Mouse (Mus musculus) embryonic facial prominence, embryonic 10.5 days (tissue): ENCODE results near the gene Cdk7. TPM values are rescaled to one million over a fixed set of nuclear protein-coding genes. Genes with fewer than 3 reads are reported as not detected.
A peak's percentile ranks its signal among the peaks of the same experiment; 100 is the strongest.

ENCODE experiments used
- DNase-seq: peaks from one replicate; pipeline ENCODE4 v3.0.0-alpha.2; 2017; ENCODE audit warnings: low spot score
- H3K27ac ChIP-seq: fragments of 300-500 bp; sonication (generic); replicated peaks from 2 replicates; pipeline ENCODE4 v1.5.1; 2016; ENCODE audit warnings: mild to moderate bottlenecking
- H3K27me3 ChIP-seq: fragments of 300-500 bp; sonication (generic); replicated peaks from 2 replicates; pipeline ENCODE4 v1.6.1; 2016; ENCODE audit warnings: low read depth, mild to moderate bottlenecking; ENCODE audit not compliant: poor library complexity, severe bottlenecking
- H3K36me3 ChIP-seq: fragments of 300-500 bp; sonication (generic); replicated peaks from 2 replicates; pipeline ENCODE4 v1.6.1; 2016; ENCODE audit warnings: mild to moderate bottlenecking, moderate library complexity
- H3K4me1 ChIP-seq: fragments of 300-500 bp; sonication (generic); 2 replicates; pipeline ENCODE4 v1.6.1; 2016
- H3K4me3 ChIP-seq: fragments of 300-500 bp; sonication (generic); 2 replicates; pipeline ENCODE4 v1.5.1; 2016; ENCODE audit warnings: mild to moderate bottlenecking, moderate library complexity
- H3K9me3 ChIP-seq: fragments of 300-500 bp; sonication (generic); 2 replicates; pipeline ENCODE4 v1.6.1; 2016; ENCODE audit warnings: mild to moderate bottlenecking
- WGBS: fragments of 180-500 bp; shearing (Covaris S2); methylation state at CpG from one replicate; pipeline ENCODE4 v1.1.7; 2016; 5-methylcytosine and 5-hydroxymethylcytosine counted together
- polyA plus RNA-seq: library from polyadenylated mRNA; unstranded; fragments of >200 nt; fragmentation: Nextera tagmentation; extraction: Ambion mirVana; gene quantifications from 2 replicates; pipeline ENCODE4 v1.2.1, GENCODE M21; 2016

The Cdk7 gene
- polyA plus RNA-seq = 114 and 119 TPM in 2 replicates

- H3K36me3 ChIP-seq = peaks cover 44% of the 10 kb centered on the region
- under 1% methylated on average over 19 of the region's 19 CpGs for WGBS
- H3K27ac ChIP-seq = peak within 1 kb of the TSS; percentile 93
- H3K27me3 ChIP-seq = no peaks in the 10 kb centered on the region
- no peaks in the 10 kb centered on the region for H3K9me3 ChIP-seq
- H3K4me3 ChIP-seq = peak within 1 kb of the TSS; percentile 90
- peak; percentile 96 for DNase-seq
- H3K4me1 ChIP-seq = peaks cover 13% of the 10 kb centered on the region
Observed at GRCm38 (mm10) chr13:100730861-100731176, at the start of gene Cdk7. Cdk7 (minus strand) TSS chr13:100730939.

- Histone ChIP-seq H3K4me1 (peaks cover 22% of the 10 kb centered on the region), H3K4me3 (no peak overlapping the region), H3K27me3 (no peaks in the 10 kb centered on the region), H3K27ac (no peak overlapping the region), H3K36me3 (peaks cover 69% of the 10 kb centered on the region), H3K9me3 (no peaks in the 10 kb centered on the region)
- 80% methylated on average over 3 of the region's 3 CpGs for WGBS
- no peak for DNase-seq
Observed at GRCm38 (mm10) chr13:100777491-100777890, 46.8 kb upstream of the Cdk7 start.

GRCm38 (mm10) chr13:100776710-100777109 is 46.0 kb upstream of the Cdk7 start:
- 68% methylated on average over 6 of the region's 6 CpGs for WGBS
- Histone ChIP-seq H3K27me3 (no peaks in the 10 kb centered on the region), H3K4me3 (0 out of 2 replicates have a peak overlapping the region, but pooled peaks have one; percentile 98), H3K36me3 (peaks cover 69% of the 10 kb centered on the region), H3K4me1 (peaks cover 22% of the 10 kb centered on the region), H3K27ac (no peak overlapping the region), H3K9me3 (no peaks in the 10 kb centered on the region)
- no peak for DNase-seq

GRCm38 (mm10) chr13:100776056-100776419 is 45.3 kb upstream of the Cdk7 start:
- peak overlapping the region; percentile 84 for H3K27ac ChIP-seq
- peaks cover 69% of the 10 kb centered on the region for H3K36me3 ChIP-seq
- peak overlapping the region; percentile 98 for H3K4me3 ChIP-seq
- DNase-seq = no peak
- peaks cover 22% of the 10 kb centered on the region for H3K4me1 ChIP-seq
- no peaks in the 10 kb centered on the region for H3K9me3 ChIP-seq
- no peaks in the 10 kb centered on the region for H3K27me3 ChIP-seq
- WGBS = 19% methylated on average over 8 of the region's 8 CpGs

GRCm38 (mm10) chr13:100775252-100776055 is 44.7 kb upstream of the Cdk7 start, which contains the start of gene Cenph:
Cenph (minus strand) TSS chr13:100775899.
- H3K27me3 ChIP-seq = no peaks in the 10 kb centered on the region
- H3K4me1 ChIP-seq = peaks cover 22% of the 10 kb centered on the region
- H3K4me3 ChIP-seq = peak within 1 kb of the TSS; percentile 98
- H3K27ac ChIP-seq = peak within 1 kb of the TSS; percentile 84
- H3K9me3 ChIP-seq = no peaks in the 10 kb centered on the region
- DNase-seq = peak; percentile 93
- peaks cover 69% of the 10 kb centered on the region for H3K36me3 ChIP-seq
- under 1% methylated on average over 46 of the region's 46 CpGs for WGBS

GRCm38 (mm10) chr13:100774704-100775103 is 44.0 kb upstream of the Cdk7 start:
- Histone ChIP-seq H3K27me3 (no peaks in the 10 kb centered on the region), H3K4me3 (peak overlapping the region; percentile 98), H3K27ac (peak overlapping the region; percentile 84), H3K36me3 (peaks cover 69% of the 10 kb centered on the region), H3K9me3 (no peaks in the 10 kb centered on the region), H3K4me1 (peaks cover 22% of the 10 kb centered on the region)
- DNase-seq = no peak

GRCm38 (mm10) chr13:100755329-100755728 is 24.6 kb upstream of the Cdk7 start:
- Histone ChIP-seq H3K9me3 (no peaks in the 10 kb centered on the region), H3K4me1 (no peaks in the 10 kb centered on the region), H3K27ac (no peak overlapping the region), H3K36me3 (peaks cover 15% of the 10 kb centered on the region), H3K27me3 (no peaks in the 10 kb centered on the region), H3K4me3 (no peak overlapping the region)
- no peak for DNase-seq
- 91% methylated on average over 2 of the region's 2 CpGs for WGBS

GRCm38 (mm10) chr13:100754186-100754585 is 23.4 kb upstream of the Cdk7 start:
- DNase-seq = no peak
- peaks cover 4% of the 10 kb centered on the region for H3K36me3 ChIP-seq
- H3K9me3 ChIP-seq = no peaks in the 10 kb centered on the region
- H3K27me3 ChIP-seq = no peaks in the 10 kb centered on the region
- H3K4me3 ChIP-seq = no peak overlapping the region
- 73% methylated on average over 4 of the region's 4 CpGs for WGBS
- H3K27ac ChIP-seq = no peak overlapping the region
- H3K4me1 ChIP-seq = no peaks in the 10 kb centered on the region

- Histone ChIP-seq H3K36me3 (no peaks in the 10 kb centered on the region; the same call in none of the 2 replicates), H3K27ac (no peak overlapping the region), H3K4me3 (no peak overlapping the region), H3K9me3 (no peaks in the 10 kb centered on the region), H3K27me3 (no peaks in the 10 kb centered on the region), H3K4me1 (no peaks in the 10 kb centered on the region)
- 87% methylated on average over 6 of the region's 6 CpGs for WGBS
- DNase-seq = no peak
Observed at GRCm38 (mm10) chr13:100753011-100753410, 22.3 kb upstream of the Cdk7 start.

- no peaks in the 10 kb centered on the region for H3K27me3 ChIP-seq
- no peaks in the 10 kb centered on the region for H3K9me3 ChIP-seq
- 88% methylated on average over 8 of the region's 8 CpGs for WGBS
- H3K4me1 ChIP-seq = no peaks in the 10 kb centered on the region
- H3K27ac ChIP-seq = no peak overlapping the region
- no peaks in the 10 kb centered on the region; the same call in 1 of the 2 replicates for H3K36me3 ChIP-seq
- no peak overlapping the region for H3K4me3 ChIP-seq
- no peak for DNase-seq
Observed at GRCm38 (mm10) chr13:100752529-100752928, 21.8 kb upstream of the Cdk7 start.

- no peaks in the 10 kb centered on the region for H3K4me1 ChIP-seq
- no peak overlapping the region for H3K4me3 ChIP-seq
- no peaks in the 10 kb centered on the region for H3K27me3 ChIP-seq
- WGBS = 85% methylated on average over 3 of the region's 3 CpGs
- no peak overlapping the region for H3K27ac ChIP-seq
- DNase-seq = no peak
- H3K36me3 ChIP-seq = no peaks in the 10 kb centered on the region
- H3K9me3 ChIP-seq = no peaks in the 10 kb centered on the region
Observed at GRCm38 (mm10) chr13:100751402-100751801, 20.7 kb upstream of the Cdk7 start.

- Histone ChIP-seq H3K4me1 (no peaks in the 10 kb centered on the region), H3K27ac (no peak overlapping the region), H3K36me3 (no peaks in the 10 kb centered on the region), H3K4me3 (no peak overlapping the region), H3K9me3 (no peaks in the 10 kb centered on the region), H3K27me3 (no peaks in the 10 kb centered on the region)
- no peak for DNase-seq
- WGBS = 85% methylated on average over 5 of the region's 5 CpGs
Observed at GRCm38 (mm10) chr13:100750799-100751198, 20.1 kb upstream of the Cdk7 start.

- peaks cover 4% of the 10 kb centered on the region for H3K4me1 ChIP-seq
- H3K9me3 ChIP-seq = no peaks in the 10 kb centered on the region
- no peaks in the 10 kb centered on the region for H3K27me3 ChIP-seq
- no peak for DNase-seq
- H3K27ac ChIP-seq = no peak overlapping the region
- WGBS = 50% methylated on average over 8 of the region's 8 CpGs
- no peak overlapping the region for H3K4me3 ChIP-seq
- no peaks in the 10 kb centered on the region for H3K36me3 ChIP-seq
Observed at GRCm38 (mm10) chr13:100748638-100749037, 17.9 kb upstream of the Cdk7 start.
